Mouse (Mus musculus) thymus, postnatal 25 days (tissue): ENCODE measurements around the gene Neurl3.

Source experiments
- DNase-seq: peaks from one replicate; pipeline ENCODE4 v3.0.0; 2022

Neurl3 gene

DNA sequence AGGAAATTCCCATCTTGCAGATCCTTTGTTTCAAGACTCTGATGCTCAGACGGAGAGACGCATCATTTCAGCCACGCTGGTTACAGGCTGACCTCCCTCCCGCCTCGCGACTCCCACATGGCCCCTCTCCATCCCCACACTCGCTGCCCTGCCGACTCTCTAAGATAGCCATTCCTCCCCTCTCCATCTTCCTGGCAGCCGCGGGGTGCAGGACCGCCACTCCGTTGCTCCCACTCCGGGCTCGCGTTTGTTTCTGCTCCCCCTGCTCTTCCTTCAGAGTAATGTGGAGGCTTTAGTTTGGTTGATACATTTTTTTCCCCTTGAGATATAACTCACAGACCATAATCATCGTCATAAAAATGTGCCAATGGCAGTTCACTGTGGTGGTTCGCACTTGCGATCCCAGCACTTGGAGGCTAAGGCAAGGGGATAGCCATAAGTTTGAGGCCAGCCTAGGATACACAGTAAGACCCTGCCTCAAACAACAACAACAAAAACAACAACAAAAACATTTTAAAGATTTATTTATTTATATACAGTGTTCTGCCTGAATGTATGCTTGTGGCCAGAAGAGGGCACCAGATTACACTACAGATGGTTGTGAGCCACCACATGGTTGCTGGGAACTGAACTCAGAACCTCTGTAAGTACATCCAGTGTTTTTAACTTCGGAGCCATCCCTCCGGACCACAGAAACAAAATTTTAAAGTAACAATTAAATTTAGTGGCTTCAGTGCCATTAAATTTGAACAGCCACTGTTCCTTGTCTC is 18.4 kb downstream of the Neurl3 start:
- no peak for DNase-seq

DNA sequence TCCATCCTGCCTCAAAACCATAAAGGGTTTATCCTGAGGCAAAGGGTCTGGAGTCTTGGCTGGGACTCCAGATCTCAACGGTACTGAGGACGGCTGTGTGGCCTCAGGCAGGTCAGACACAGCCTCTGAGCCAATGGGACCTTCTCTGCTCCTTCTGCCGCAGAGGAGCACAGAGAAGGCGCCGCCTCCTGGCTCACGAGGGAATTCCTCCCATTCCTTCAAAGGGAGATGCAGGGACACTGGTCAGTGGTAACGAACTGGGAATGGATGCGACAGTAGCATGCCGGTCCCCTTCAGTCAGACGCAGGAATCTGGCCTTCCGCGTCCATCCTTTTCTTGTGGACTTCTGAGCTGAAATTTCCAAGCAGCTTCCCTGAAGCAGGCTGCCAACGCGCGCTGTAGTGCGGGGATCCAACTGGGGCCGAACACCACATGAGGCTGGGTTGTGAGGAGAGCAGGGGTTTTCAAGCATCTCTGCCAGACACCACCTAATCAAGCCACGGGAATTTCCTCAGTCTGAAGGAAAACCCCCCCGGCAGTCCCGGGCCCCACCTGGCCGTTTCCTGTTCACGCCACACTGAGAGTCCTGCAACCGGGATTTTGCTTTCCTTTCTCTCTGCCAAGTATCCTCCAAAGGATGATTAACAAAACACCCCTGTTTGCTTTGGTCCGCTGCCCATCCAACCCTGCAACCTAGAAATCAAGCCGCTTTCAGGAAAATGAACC is 19.7 kb downstream of the Neurl3 start:
- no peak for DNase-seq

- DNase-seq, result peak; percentile 82
Observed at GRCm38 (mm10) chr1:36252791-36253190, 21.7 kb downstream of the Neurl3 start.

- no peak for DNase-seq
Observed at GRCm38 (mm10) chr1:36251426-36251825, 23.1 kb downstream of the Neurl3 start.

DNA sequence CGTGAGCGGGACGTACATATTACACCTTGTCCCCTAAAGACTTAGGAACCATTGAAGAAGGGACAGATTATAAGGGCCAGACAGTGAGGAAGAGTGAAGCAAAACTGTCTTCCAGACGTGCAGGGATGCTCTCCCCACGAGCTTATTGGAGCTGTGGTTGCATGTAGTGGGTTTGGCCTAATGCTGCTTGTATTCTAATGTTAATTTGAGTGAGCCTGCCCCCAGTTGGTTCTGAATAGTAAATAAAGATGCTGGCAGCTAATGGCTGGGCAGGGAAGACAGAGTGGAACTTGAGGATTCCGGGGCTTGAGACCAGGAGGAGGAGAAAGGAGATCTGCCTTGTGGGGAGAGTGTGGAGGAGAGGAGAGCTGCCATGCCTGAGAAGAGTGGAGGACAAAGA is 27.8 kb downstream of the Neurl3 start:
- no peak for DNase-seq

DNA sequence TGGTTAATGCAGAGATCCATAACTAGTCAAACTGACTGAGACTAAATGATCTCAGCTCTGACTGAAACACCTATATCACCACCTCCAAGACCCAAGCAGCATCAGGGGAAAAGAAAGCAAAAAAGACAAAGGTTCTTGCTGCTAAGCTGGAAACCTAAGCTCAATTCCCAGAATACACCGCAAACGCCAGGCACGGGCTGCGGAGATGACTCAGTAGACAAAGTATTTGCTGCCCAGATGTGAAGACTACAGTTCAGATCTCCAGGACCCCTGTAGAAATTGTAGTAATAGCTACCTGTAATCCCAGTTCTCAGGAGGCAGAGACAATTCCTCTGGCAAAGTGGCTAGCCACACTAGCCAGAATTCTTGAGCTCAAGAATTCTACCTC is 29.7 kb downstream of the Neurl3 start:
- DNase-seq, result no peak

DNA sequence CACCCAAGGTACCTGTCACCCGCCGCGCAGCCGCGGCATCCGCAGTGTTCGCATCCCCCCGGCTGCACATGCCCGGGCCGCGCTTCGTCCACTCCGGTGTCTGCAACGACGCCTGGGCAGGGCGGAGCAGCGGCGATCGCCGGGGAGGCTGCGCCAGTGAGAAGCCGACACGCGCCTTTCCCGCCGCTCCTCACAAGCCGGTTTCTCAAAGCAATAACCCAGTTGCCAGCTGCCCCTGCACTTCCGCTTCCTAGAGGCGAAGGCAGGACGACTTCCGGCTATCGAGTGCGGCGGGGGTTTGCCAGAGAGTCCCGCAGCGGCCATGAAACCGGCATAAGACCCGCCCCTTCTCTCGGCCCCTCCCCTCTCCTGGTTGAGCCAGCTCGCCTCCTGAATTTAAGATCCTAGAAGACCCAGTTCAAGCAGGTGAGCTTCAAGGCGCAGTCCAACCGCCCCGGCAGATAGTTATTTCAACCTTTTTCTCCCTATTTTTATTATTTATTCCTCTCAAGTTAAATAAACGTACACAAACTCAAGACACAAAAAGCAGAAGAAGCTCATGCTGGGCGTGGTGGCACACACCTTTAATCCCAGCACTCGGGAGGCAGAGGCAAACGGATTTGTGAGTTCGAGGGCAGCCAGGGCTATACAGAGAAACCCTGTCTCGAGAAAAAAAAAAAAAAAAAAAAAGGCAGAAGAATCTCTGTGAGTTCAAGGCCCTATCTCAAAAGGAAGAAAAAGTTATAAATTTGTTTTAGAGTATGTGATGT is 30.2 kb downstream of the Neurl3 start, which contains the start of gene Uggt1:
Gene Uggt1, minus strand, starts transcription at position 663 of the 770 bp plus-strand sequence.
- DNase-seq, result peak; percentile 91

DNA sequence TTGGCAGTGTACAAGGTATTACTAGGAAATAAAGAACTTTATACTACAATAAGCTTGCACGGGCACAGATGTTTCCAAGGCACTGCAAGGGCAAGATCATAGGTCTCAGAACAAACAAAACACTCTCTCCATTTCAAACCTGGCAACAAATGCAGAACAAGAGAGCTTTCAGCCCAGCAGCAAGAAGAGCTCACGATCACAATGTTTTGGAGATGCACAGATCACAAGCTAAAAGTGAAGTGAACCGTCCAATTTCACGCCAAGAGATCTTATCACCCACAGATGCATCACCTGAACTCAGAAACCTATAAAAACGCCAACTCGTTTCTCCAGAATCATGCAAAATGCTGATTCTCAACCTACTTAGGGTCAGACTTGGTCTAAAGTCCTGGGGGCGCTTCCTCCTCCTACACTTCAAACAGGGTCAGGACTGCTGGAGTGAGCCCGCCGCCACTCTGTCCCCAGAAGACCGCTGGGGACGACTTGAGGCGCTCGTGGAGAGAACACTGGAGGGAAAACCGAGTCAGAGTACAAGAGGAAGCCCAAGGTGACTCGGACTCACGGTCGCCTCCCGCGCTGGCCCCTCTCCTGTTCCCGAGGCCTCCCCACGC is 30.9 kb downstream of the Neurl3 start:
- DNase-seq, result no peak

- no peak for DNase-seq
Observed at GRCm38 (mm10) chr1:36241903-36242429, 32.5 kb downstream of the Neurl3 start.

- no peak for DNase-seq
Observed at GRCm38 (mm10) chr1:36240176-36240575, 34.3 kb downstream of the Neurl3 start.

DNA sequence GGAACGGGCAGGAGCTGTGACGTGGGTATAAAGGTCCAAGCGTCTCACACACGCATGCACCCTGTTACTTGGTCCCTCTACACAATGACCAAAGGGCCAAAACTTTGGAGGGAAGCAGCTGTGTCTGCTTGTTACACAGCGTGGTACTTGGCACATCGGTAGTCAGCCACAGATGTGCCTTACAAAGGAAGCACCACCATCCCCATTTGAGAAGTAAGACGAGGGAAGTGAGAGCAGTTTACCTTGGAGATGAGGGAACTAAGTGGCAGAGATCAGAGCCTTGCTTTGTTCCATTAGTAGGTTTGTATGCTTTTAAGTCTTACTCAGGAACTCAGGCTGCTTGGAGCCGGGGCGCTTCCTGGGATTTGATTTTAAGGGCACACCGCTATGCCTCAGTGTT is 35.1 kb downstream of the Neurl3 start:
- no peak for DNase-seq

GRCm38 (mm10) chr1:36235855-36236254 is 38.6 kb downstream of the Neurl3 start:
- DNase-seq, result no peak

GRCm38 (mm10) chr1:36235057-36235639 is 39.3 kb downstream of the Neurl3 start:
- DNase-seq, result no peak

DNA sequence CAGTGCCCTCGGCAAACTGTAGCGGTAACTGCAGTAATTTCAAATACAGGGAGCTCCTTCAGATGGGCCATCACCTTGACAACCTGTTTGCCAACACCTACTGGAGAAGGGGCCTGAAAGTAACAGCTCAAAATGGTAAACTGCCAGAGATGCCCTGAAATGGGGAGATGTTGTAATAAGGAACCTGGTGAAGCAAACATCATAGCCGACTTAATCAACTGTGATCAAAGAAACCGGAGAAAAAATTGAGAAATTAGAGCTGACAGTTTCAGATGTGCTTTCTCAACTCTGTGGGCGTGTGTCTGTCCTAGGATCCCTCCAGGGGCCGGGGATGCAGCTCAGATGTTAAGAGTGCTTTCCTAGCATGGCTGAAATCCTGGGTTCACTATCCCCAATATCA is 41.3 kb downstream of the Neurl3 start:
- DNase-seq, result no peak

- no peak for DNase-seq
Observed at GRCm38 (mm10) chr1:36230919-36231705, 43.4 kb downstream of the Neurl3 start.

DNA sequence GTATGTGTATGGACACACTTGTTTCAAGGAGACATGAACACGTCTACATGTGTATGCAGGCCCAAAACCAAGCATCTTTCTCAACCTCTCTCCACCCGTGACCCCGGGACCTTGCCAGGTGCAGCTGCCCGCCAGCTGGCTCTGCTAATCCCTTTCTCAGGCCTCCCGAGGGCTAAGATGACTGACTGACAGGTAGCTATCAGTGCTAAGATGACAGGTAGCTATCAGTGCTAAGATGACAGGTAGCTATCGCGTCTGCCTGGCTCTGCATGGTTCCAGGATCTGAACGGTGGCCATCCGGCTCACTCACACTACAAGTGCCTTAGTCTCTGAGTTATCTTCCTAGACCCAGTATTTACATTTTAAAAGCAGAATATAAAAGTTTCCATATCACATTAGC is 46.0 kb downstream of the Neurl3 start:
- no peak for DNase-seq

DNA sequence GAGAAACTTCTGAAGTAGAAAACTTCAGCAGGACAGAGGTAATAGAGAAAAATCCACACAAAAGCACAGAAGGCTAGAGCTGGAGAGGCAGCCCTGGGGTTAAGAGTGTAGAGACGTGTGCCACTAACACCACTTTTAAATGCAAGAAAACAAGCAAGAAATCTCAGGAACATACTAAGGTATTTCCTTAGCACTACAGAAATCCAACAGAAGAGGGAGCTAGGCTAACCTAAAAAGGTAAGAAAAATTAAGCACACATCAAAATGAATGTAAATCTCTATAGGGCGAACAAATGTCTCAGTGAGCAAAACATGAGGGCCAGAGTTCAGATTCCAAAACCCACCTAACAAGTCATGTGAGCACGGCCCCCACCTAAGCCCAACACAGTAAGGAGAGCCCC is 49.8 kb downstream of the Neurl3 start:
- no peak for DNase-seq
